Mouse (Mus musculus): ENCODE data around the gene Tmc6. TPM values are rescaled to one million over a fixed set of nuclear protein-coding genes. Genes with fewer than 3 reads are reported as not detected.
"Not testable (repeated sequence)": the region's sequence is repeated elsewhere in the genome, so short reads cannot be mapped to it uniquely, and the experiment has no call there.

Gene Tmc6
- polyA plus RNA-seq, 1 experiment: 606 TPM

DNA sequence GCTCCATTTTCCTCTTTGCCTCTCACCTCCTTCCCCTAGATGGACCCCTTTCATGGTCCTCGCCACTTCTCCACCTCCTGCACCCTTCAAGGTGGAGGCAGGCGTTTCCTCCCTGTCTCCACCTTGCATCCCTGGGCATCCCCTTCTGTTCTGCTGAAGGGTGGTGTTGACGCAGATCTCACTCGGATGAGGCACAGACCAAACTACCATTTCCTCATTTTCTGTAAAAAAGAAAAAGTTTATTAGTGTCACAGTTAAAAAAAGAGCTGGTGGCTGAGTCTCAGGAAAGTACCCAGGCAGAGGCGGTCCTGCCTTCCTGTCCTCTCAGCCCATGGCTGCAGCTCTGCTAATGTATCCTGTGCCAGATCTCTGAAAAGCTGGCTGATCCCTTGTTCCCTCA is 17.2 kb upstream of the Tmc6 start:
- 61% methylated on average over 5 of the region's 5 CpGs for WGBS
- TF ChIP-seq CTCF (IDR thresholded peaks at IDR 0.05; ENCODE audit: insufficient read depth, low read depth, low read length) (no peak), POLR2A (IDR thresholded peaks at IDR 0.05; ENCODE audit: insufficient read depth, low read depth, low read length) (no peak)
- no peak overlapping the region for H3K27ac ChIP-seq (ENCODE audit: insufficient read depth, low read depth, low read length)
- H3K4me3 ChIP-seq (ENCODE audit: insufficient read depth, low read depth, low read length): no peak overlapping the region
- H3K4me1 ChIP-seq (ENCODE audit: control insufficient read depth, insufficient read depth, low read length): no peaks in the 10 kb centered on the region

DNA sequence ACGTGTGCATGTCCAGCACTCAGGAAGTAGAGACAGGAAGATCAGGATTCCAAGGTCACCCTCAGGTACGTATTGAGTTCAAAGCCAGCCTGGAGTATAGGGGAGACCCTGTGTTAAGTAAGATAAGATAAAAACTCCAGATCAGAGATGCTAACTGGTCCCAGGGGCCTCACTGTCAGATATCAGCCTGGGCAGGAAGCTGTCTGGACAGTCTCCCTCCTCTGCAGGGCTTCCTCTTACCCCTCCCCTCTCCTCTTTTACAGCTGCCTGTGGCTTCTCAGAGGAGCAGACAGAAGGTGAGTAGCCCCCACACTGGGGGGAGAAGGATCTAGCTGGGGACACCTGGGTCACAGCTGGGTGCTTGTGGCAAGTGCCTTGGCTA is 16.2 kb upstream of the Tmc6 start:
- 89% methylated on average over 2 of the region's 2 CpGs for WGBS

DNA sequence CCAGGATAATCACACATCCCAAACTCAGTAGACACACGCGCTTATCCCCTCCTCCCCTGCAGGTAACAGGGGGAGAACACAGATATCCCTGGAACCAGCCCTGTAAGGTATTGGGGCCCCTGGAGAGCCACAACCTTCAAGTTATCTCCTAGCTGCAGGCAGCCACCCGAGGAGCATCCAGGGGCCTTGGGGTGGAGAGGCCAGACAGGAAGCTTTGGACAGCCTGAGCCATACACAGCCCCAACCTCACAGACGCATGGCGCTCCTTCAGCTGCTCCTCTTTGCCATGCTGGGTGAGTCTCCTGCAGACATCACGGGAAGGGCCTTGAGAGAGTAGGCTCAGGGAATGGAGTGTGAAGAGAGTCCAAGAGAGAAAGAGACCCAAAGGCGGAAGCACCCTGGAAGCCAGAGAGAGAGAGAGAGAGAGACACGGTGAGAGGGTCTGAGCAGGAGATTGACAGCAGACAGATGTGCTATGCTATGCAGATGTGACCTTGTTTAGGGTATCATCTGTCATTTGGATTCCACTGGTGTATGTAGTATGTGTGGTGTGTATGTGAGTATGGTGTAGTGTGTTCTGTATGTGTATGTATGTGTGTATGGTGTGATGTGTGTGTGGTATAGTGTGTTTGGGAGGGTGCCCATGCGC is 15.6 kb upstream of the Tmc6 start, which contains the start of gene 6030468B19Rik:
Gene 6030468B19Rik, plus strand, starts transcription at position 150 of the 649 bp plus-strand sequence.
- Histone ChIP-seq H3K27ac (ENCODE audit: insufficient read depth, low read depth, low read length) (no peak within 1 kb of the TSS), H3K4me1 (ENCODE audit: control insufficient read depth, insufficient read depth, low read length) (no peaks in the 10 kb centered on the region), H3K4me3 (ENCODE audit: insufficient read depth, low read depth, low read length) (no peak within 1 kb of the TSS)
- TF ChIP-seq POLR2A (IDR thresholded peaks at IDR 0.05; ENCODE audit: insufficient read depth, low read depth, low read length): no peak
- no peak for TF ChIP-seq CTCF (IDR thresholded peaks at IDR 0.05; ENCODE audit: insufficient read depth, low read depth, low read length)
- WGBS: 90% methylated on average over 9 of the region's 9 CpGs

More for the DNA sequence above, 16.2 kb upstream of the Tmc6 start:
- TF ChIP-seq POLR2A (IDR thresholded peaks at IDR 0.05; ENCODE audit: insufficient read depth, low read depth, low read length) (no peak), CTCF (IDR thresholded peaks at IDR 0.05; ENCODE audit: insufficient read depth, low read depth, low read length) (no peak)
- no peak overlapping the region for H3K27ac ChIP-seq (ENCODE audit: insufficient read depth, low read depth, low read length)
- H3K4me1 ChIP-seq (ENCODE audit: control insufficient read depth, insufficient read depth, low read length): no peaks in the 10 kb centered on the region
- no peak overlapping the region for H3K4me3 ChIP-seq (ENCODE audit: insufficient read depth, low read depth, low read length)

DNA sequence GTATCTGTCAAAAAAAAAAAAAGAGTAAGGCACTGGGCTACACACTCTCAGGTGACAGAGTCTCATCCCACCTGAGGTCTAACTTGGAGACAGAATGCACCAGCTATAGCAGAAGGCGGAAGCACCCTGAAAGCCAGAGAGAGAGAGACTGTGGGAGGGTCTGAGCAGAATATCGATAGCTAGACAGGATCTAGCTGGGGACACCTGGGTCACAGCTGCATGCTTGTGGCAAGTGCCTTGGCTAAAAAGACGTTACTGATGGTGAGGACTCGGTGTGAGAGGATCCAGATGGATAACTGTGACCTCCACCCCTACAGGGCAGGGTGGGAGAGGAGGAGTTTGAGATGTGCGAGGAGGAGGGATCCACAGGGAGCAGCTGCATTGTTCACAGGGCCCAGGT is 15.0 kb upstream of the Tmc6 start:
- TF ChIP-seq POLR2A (IDR thresholded peaks at IDR 0.05; ENCODE audit: insufficient read depth, low read depth, low read length): no peak
- 74% methylated on average over 5 of the region's 5 CpGs for WGBS
- H3K4me1 ChIP-seq (ENCODE audit: control insufficient read depth, insufficient read depth, low read length): no peaks in the 10 kb centered on the region
- H3K4me3 ChIP-seq (ENCODE audit: insufficient read depth, low read depth, low read length): no peak overlapping the region
- H3K27ac ChIP-seq (ENCODE audit: insufficient read depth, low read depth, low read length): no peak overlapping the region

DNA sequence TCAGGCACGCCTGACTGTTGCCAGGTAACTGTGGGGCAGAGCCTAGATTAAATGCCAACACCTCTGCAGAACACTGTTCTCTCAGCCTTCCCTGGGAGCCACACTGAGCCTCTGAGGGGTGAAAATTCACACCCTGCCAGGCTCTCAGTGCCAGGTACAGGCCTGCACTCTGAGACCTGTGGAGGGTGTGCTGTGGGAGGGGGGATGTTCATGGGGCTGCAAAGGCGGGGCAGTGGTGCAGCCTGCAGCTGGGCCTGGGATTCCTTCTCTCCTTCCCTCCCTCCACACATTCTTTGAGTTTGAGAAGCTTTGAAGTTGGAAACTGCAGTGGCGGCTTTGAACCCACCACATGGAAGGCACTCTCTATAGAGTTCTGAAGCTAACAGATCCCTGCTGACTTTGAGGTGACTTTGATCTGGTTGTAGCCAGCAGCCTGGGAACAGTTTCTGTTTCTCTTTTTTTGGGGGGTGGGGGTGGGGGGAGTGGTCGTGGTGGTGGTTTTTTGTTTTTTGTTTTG is 12.1 kb upstream of the Tmc6 start:
- TF ChIP-seq CTCF (IDR thresholded peaks at IDR 0.05; ENCODE audit: insufficient read depth, low read depth, low read length) (no peak), POLR2A (IDR thresholded peaks at IDR 0.05; ENCODE audit: insufficient read depth, low read depth, low read length) (no peak)
- WGBS: 77% methylated on average over 4 of the region's 4 CpGs
- no peak overlapping the region for H3K4me3 ChIP-seq (ENCODE audit: insufficient read depth, low read depth, low read length)

DNA sequence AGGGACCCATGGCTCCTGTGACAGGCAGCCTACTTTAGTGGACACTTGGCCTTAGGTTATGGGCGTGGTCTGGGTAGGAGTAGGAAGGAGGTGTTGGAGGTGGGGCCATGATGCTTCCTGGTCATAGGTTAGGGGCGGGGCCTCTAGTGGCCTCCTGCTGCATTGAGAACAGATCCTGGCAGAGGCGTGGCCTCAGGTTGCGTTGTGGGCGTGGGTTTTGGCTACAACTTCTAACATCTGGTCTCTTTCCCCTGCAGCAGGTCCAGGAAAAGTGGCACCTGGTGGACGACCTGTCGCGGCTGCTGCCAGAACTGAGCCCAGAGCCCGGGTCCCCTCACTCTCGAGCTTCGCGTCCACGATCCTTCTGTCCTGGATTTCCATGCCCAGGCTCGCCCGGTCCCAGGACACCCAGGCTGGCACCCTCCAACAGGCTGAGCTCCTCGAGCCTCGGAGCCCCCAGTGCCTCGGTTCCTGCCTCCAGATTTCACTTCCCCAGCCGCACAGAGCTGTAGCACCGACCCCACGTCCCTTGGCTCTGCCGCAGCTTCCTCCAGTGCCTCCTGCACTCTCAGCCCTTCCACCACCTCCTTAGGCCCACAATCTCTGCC is 10.4 kb upstream of the Tmc6 start:
- 28% methylated on average over 22 of the region's 22 CpGs for WGBS
- TF ChIP-seq CTCF (IDR thresholded peaks at IDR 0.05; ENCODE audit: insufficient read depth, low read depth, low read length) (no peak), POLR2A (IDR thresholded peaks at IDR 0.05; ENCODE audit: insufficient read depth, low read depth, low read length) (no peak)
- Histone ChIP-seq H3K27ac (ENCODE audit: insufficient read depth, low read depth, low read length) (no peak overlapping the region), H3K4me1 (ENCODE audit: control insufficient read depth, insufficient read depth, low read length) (no peaks in the 10 kb centered on the region), H3K4me3 (ENCODE audit: insufficient read depth, low read depth, low read length) (no peak overlapping the region)

More for the DNA sequence above, 12.1 kb upstream of the Tmc6 start:
- H3K27ac ChIP-seq (ENCODE audit: insufficient read depth, low read depth, low read length): no peak overlapping the region
- H3K4me1 ChIP-seq (ENCODE audit: control insufficient read depth, insufficient read depth, low read length): no peaks in the 10 kb centered on the region

DNA sequence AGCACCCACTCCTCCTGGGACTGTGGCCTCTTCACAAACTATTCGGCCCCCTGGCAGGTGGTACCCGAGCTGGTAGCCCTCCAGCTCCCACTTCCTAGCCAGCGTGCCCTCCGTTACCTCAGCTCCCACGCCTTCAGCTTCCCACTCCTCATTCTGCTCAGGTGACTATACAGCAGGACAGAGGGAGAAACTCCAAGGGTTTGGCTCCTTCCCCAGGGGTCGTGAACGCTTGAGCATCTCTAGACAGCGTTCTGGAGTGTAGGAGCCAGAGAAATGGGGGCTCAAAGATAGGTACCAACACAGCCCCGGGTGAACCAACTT is 9.4 kb upstream of the Tmc6 start:
- Histone ChIP-seq H3K4me3 (ENCODE audit: insufficient read depth, low read depth, low read length) (no peak overlapping the region), H3K27ac (ENCODE audit: insufficient read depth, low read depth, low read length) (no peak overlapping the region), H3K4me1 (ENCODE audit: control insufficient read depth, insufficient read depth, low read length) (no peaks in the 10 kb centered on the region)
- TF ChIP-seq CTCF (IDR thresholded peaks at IDR 0.05; ENCODE audit: insufficient read depth, low read depth, low read length) (no peak), POLR2A (IDR thresholded peaks at IDR 0.05; ENCODE audit: insufficient read depth, low read depth, low read length) (no peak)
- 96% methylated on average over 9 of the region's 9 CpGs for WGBS

DNA sequence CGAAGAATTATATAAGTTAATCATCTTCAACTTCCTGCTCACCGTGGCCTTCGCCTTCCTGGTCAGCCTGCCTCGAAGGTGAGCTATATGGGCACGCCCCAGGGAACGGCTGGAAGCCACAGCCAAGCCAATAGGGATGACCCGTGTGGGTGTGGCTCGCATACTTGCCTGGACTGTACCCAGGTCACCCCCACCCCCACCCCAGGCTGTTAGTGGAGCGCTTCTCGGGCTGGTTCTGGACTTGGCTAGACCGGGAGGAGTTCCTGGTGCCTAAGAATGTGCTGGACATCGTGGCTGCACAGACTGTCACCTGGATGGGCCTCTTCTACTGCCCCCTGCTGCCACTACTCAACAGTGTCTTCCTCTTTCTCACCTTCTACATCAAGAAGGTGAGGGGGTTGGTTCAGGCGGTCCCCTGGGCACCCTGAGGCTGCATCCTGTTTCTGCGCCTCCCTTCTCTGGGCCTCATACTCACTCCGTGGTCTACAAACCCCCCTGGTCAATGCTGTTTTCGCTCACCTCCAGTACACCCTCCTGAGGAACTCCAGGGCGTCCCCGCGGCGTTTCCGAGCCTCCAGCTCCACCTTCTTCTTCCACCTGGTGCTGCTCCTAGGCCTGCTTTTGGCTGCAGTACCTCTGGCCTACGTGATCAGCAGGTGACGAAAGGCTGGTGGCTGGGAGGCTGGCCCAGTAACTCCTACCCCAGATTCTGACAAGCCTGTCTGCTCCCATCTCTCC is 8.9 kb upstream of the Tmc6 start:
- no peak overlapping the region for H3K27ac ChIP-seq (ENCODE audit: insufficient read depth, low read depth, low read length)
- no peaks in the 10 kb centered on the region for H3K4me1 ChIP-seq (ENCODE audit: control insufficient read depth, insufficient read depth, low read length)
- TF ChIP-seq POLR2A (IDR thresholded peaks at IDR 0.05; ENCODE audit: insufficient read depth, low read depth, low read length): no peak
- TF ChIP-seq CTCF (IDR thresholded peaks at IDR 0.05; ENCODE audit: insufficient read depth, low read depth, low read length): no peak
- no peak overlapping the region for H3K4me3 ChIP-seq (ENCODE audit: insufficient read depth, low read depth, low read length)
- 58% methylated on average over 23 of the region's 23 CpGs for WGBS

DNA sequence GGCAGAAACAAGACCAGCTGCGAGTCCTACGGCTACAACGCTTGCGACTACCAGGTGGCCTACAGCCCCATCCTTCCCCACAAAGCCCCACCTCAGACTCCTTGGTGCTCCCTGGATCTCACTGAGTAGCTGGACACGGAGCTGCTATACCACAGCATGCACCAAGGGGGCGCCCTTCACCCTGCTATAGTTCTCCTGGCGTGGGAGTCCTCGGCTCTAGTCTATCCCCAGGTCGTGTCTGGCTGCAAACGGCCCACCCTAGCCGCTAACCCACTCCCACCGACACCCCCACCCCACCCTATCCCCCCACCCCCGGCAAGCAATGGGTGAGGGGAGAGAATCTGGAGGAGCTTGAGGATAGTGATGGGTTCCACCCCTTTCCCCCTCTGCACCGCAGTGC is 8.3 kb upstream of the Tmc6 start:
- Histone ChIP-seq H3K27ac (ENCODE audit: insufficient read depth, low read depth, low read length) (no peak overlapping the region), H3K4me3 (ENCODE audit: insufficient read depth, low read depth, low read length) (no peak overlapping the region), H3K4me1 (ENCODE audit: control insufficient read depth, insufficient read depth, low read length) (no peaks in the 10 kb centered on the region)
- 8% methylated on average over 14 of the region's 14 CpGs for WGBS
- TF ChIP-seq POLR2A (IDR thresholded peaks at IDR 0.05; ENCODE audit: insufficient read depth, low read depth, low read length) (no peak), CTCF (IDR thresholded peaks at IDR 0.05; ENCODE audit: insufficient read depth, low read depth, low read length) (peak; percentile 47; the same call in 1 of the 2 replicates)

DNA sequence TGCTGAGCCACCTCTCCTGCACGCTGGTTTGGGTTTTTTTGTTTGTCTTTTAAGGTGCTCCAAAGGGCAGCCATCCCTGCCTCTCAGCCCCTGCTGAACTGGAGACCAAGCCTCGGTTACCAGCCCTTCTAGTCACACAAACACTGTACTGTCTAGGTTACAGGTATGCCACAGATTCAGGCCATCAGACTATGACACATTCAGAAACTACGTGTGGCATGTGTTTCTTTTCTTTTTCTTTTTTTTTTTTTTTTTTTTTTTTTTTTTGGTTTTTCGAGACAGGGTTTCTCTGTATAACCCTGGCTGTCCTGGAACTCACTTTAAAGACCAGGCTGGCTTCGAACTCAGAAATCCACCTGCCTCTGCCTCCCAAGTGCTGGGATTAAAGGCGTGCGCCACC is 6.5 kb upstream of the Tmc6 start:
- H3K4me3 ChIP-seq (ENCODE audit: insufficient read depth, low read depth, low read length); H3K27ac ChIP-seq (ENCODE audit: insufficient read depth, low read depth, low read length); H3K4me1 ChIP-seq (ENCODE audit: control insufficient read depth, insufficient read depth, low read length): not testable (repeated sequence)
- 92% methylated on average over 7 of the region's 7 CpGs for WGBS

Data from olfactory bulb, adult 2 months (tissue).